ENCODE assay signal across 8 mouse cellular contexts in the genomic region with DNA sequence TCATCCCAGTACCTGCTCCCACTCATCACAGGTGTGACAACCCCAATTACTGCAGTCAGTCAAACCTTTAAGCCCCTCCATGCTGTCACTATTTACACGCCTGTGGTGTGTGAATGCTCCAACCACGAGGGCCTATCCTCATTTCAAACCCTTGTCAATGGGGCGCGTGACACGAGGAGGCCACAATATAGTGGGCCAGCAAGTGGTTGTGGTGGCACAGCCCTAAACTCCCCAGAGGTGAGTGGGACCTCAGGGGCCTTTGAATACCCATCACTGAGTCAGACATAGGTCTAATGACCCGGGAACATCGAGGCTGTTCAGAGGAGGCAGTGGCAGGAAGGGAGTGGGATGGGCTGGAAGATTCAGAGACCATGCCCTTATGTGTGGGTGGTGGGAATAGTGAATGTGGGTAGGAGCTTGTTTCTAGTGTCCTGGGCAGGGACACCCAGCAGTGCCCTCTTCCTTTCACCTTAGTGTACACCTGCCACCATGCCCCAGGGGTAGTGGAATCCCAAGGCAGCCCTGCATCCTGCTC. TPM values are rescaled to one million over a fixed set of nuclear protein-coding genes. Genes with fewer than 3 reads are reported as not detected.
A peak's percentile ranks its signal among the peaks of the same experiment; 100 is the strongest.
DNase-seq lines count a peak whose midpoint lies in the region; ATAC-seq and TF ChIP-seq lines count a peak whose summit lies in the region.

No protein-coding gene starts in this region.

- peak overlapping the region; percentile 58 for H3K9ac ChIP-seq in intestine, postnatal 0 days (ENCODE audit: low read depth, low read length)
- H3K9ac ChIP-seq in neural tube, embryonic 14.5 days (replicated peaks; ENCODE audit: low read depth, low read length), result peak overlapping the region; percentile 53

- no peak for ATAC-seq in intestine, postnatal 0 days
- peak; percentile 7; the same call in 1 of the 2 replicates for ATAC-seq in neural tube, embryonic 14.5 days (ENCODE audit: low read depth)

- peaks cover 98% of the 10 kb centered on the region for H3K4me1 ChIP-seq in forebrain, embryonic 10.5 days
- H3K4me1 ChIP-seq in intestine, postnatal 0 days (replicated peaks; ENCODE audit: control insufficient read depth, insufficient read depth, low read length), result peaks cover 17% of the 10 kb centered on the region; the same call in 1 of the 2 replicates
- peaks cover 81% of the 10 kb centered on the region for H3K4me1 ChIP-seq in neural tube, embryonic 14.5 days (ENCODE audit: control insufficient read depth, insufficient read depth, low read length)

- H3K27ac ChIP-seq in left cerebral cortex, adult 2 months, result peak overlapping the region; percentile 95
- peak overlapping the region; percentile 84 for H3K27ac ChIP-seq in forebrain, embryonic 10.5 days
- peak overlapping the region; percentile 46 for H3K27ac ChIP-seq in intestine, postnatal 0 days (ENCODE audit: low read depth, low read length)
- H3K27ac ChIP-seq in neural tube, embryonic 14.5 days (ENCODE audit: low read depth, low read length), result peak overlapping the region; percentile 80

- H3K4me2 ChIP-seq in intestine, postnatal 0 days (replicated peaks; ENCODE audit: low read depth), result peak overlapping the region; percentile 95
- H3K4me2 ChIP-seq in neural tube, embryonic 14.5 days (ENCODE audit: low read depth, low read length), result peak overlapping the region; percentile 65

- no peaks in the 10 kb centered on the region for H3K36me3 ChIP-seq in forebrain, embryonic 10.5 days (replicated peaks)
- no peaks in the 10 kb centered on the region for H3K36me3 ChIP-seq in intestine, postnatal 0 days (ENCODE audit: control insufficient read depth, insufficient read depth)
- H3K36me3 ChIP-seq in neural tube, embryonic 14.5 days (ENCODE audit: control insufficient read depth, insufficient read depth, low read length), result no peaks in the 10 kb centered on the region

- intact Hi-C loops in left cerebral cortex, adult 2 months (cut with DNase I), result loop anchor here (1.0 kb wide), 1 partner anchor 11 kb away; no protein-coding TSS in a partner anchor
- intact Hi-C loops in left cerebral cortex, postnatal 14 days (cut with DNase I), result no loop called here

- H3K9me3 ChIP-seq in forebrain, embryonic 10.5 days, result no peaks in the 10 kb centered on the region
- no peaks in the 10 kb centered on the region for H3K9me3 ChIP-seq in intestine, postnatal 0 days (ENCODE audit: control insufficient read depth)
- H3K9me3 ChIP-seq in neural tube, embryonic 14.5 days (ENCODE audit: control insufficient read depth, low read length), result no peaks in the 10 kb centered on the region

- peaks cover 14% of the 10 kb centered on the region for H3K27me3 ChIP-seq in forebrain, embryonic 10.5 days (ENCODE audit: poor library complexity, severe bottlenecking)
- no peaks in the 10 kb centered on the region for H3K27me3 ChIP-seq in intestine, postnatal 0 days (replicated peaks; ENCODE audit: control insufficient read depth, insufficient read depth, low read length)
- no peaks in the 10 kb centered on the region for H3K27me3 ChIP-seq in neural tube, embryonic 14.5 days (ENCODE audit: control insufficient read depth, insufficient read depth, low read length)

- peak overlapping the region; percentile 85 for H3K4me3 ChIP-seq in left cerebral cortex, adult 2 months
- H3K4me3 ChIP-seq in forebrain, embryonic 10.5 days, result peak overlapping the region; percentile 70
- H3K4me3 ChIP-seq in intestine, postnatal 0 days (ENCODE audit: low read depth, low read length), result peak overlapping the region; percentile 63
- peak overlapping the region; percentile 47 for H3K4me3 ChIP-seq in neural tube, embryonic 14.5 days (ENCODE audit: low read depth, low read length)

- 71% methylated on average over 7 of the region's 7 CpGs for WGBS in forebrain, embryonic 10.5 days
- 77% methylated on average over 7 of the region's 7 CpGs for WGBS in intestine, postnatal 0 days
- 39% methylated on average over 7 of the region's 7 CpGs for WGBS in neural tube, embryonic 14.5 days

- no peak for TF ChIP-seq CTCF in left cerebral cortex, adult 2 months (IDR thresholded peaks at IDR 0.05)
- no peak for TF ChIP-seq CTCF in intestine, postnatal 0 days (IDR thresholded peaks at IDR 0.05; ENCODE audit: low read depth)

- DNase-seq in left cerebral cortex, adult 2 months (ENCODE audit: extremely low spot score in 1 of 2, low spot score in 2 of 2), result no peak
- DNase-seq in left cerebral cortex, postnatal 14 days (ENCODE audit: low spot score in 2 of 2), result no peak
- no peak for DNase-seq in forebrain, embryonic 10.5 days (ENCODE audit: extremely low spot score, low spot score)
- no peak for DNase-seq in layer of hippocampus, adult 8-10 months (ENCODE audit: low spot score in 2 of 2)
- DNase-seq in spleen, adult 12 weeks (ENCODE audit: low spot score), result no peak
- no peak for DNase-seq in cerebellum, postnatal 4 days (ENCODE audit: low spot score in 2 of 2)

RNA-seq across cellular contexts. Expression of gene Ralgds, which starts 21.0 kb away (rescaled TPM):
- total RNA-seq in left cerebral cortex, adult 2 months (2021), result 10 to 100 TPM; 81.1 to 92.6 TPM
- total RNA-seq in left cerebral cortex, postnatal 14 days (2021), result 100 to 1,000 TPM; 119 TPM
- 22.5 and 23.2 TPM in 2 replicates for polyA plus RNA-seq in forebrain, embryonic 10.5 days (2016; fragmentation: Nextera tagmentation; extraction: Ambion mirVana)
- polyA plus RNA-seq in intestine, postnatal 0 days (2015; fragmentation: Nextera tagmentation; extraction: Ambion mirVana), result 11.5 and 15.6 TPM in 2 replicates
- 76.5 and 88.2 TPM in 2 replicates for polyA plus RNA-seq in neural tube, embryonic 14.5 days (2014; fragmentation: Nextera tagmentation; extraction: Ambion mirVana)
- 100 to 1,000 TPM; 105 to 142 (median 118) TPM for total RNA-seq in layer of hippocampus, adult 8-10 months (2022)

RNA-seq across cellular contexts. Expression of gene Gm10134, which starts 28.1 kb away (rescaled TPM):
- 1 to 10 TPM in 1 of 2 experiments, not detected in 1; 1.9 TPM for total RNA-seq in left cerebral cortex, adult 2 months (2021)
- total RNA-seq in left cerebral cortex, postnatal 14 days (2021), result 1 to 10 TPM; 1.1 to 1.5 TPM
- polyA plus RNA-seq in forebrain, embryonic 10.5 days (2016; fragmentation: Nextera tagmentation; extraction: Ambion mirVana), result not detected in 2 replicates
- 6.0 and 8.7 TPM in 2 replicates for polyA plus RNA-seq in intestine, postnatal 0 days (2015; fragmentation: Nextera tagmentation; extraction: Ambion mirVana)
- 3.5 TPM in 1 of 2 replicates, not detected in the other for polyA plus RNA-seq in neural tube, embryonic 14.5 days (2014; fragmentation: Nextera tagmentation; extraction: Ambion mirVana)
- total RNA-seq in layer of hippocampus, adult 8-10 months (2022), result 1 to 10 TPM in 3 of 4 experiments, not detected in 1; 1.5 to 4.1 (median 1.7) TPM

RNA-seq across cellular contexts. Expression of gene Cel, which starts 29.2 kb away (rescaled TPM):
- total RNA-seq in left cerebral cortex, adult 2 months (2021), result not detected
- total RNA-seq in left cerebral cortex, postnatal 14 days (2021), result not detected
- polyA plus RNA-seq in forebrain, embryonic 10.5 days (2016; fragmentation: Nextera tagmentation; extraction: Ambion mirVana), result 0.07 TPM in 1 of 2 replicates, not detected in the other
- 5.5 and 7.9 TPM in 2 replicates for polyA plus RNA-seq in intestine, postnatal 0 days (2015; fragmentation: Nextera tagmentation; extraction: Ambion mirVana)
- polyA plus RNA-seq in neural tube, embryonic 14.5 days (2014; fragmentation: Nextera tagmentation; extraction: Ambion mirVana), result not detected in 2 replicates
- total RNA-seq in layer of hippocampus, adult 8-10 months (2022), result not detected

RNA-seq across cellular contexts. Expression of gene Gbgt1, which starts 37.3 kb away (rescaled TPM):
- total RNA-seq in left cerebral cortex, adult 2 months (2021), result 1 to 10 TPM; 1.8 to 2.9 TPM
- 1 to 10 TPM; 1.6 to 2.5 TPM for total RNA-seq in left cerebral cortex, postnatal 14 days (2021)
- polyA plus RNA-seq in forebrain, embryonic 10.5 days (2016; fragmentation: Nextera tagmentation; extraction: Ambion mirVana), result not detected in 2 replicates
- 1.1 and 1.6 TPM in 2 replicates for polyA plus RNA-seq in intestine, postnatal 0 days (2015; fragmentation: Nextera tagmentation; extraction: Ambion mirVana)
- 0.23 and 1.6 TPM in 2 replicates for polyA plus RNA-seq in neural tube, embryonic 14.5 days (2014; fragmentation: Nextera tagmentation; extraction: Ambion mirVana)
- total RNA-seq in layer of hippocampus, adult 8-10 months (2022), result 1 to 10 TPM; 2.1 to 6.6 (median 3.4) TPM

RNA-seq across cellular contexts. Expression of gene Gtf3c5, which starts 49.6 kb away (rescaled TPM):
- total RNA-seq in left cerebral cortex, adult 2 months (2021), result 10 to 100 TPM; 18.3 TPM
- total RNA-seq in left cerebral cortex, postnatal 14 days (2021), result 10 to 100 TPM; 15.8 to 17.6 TPM
- polyA plus RNA-seq in forebrain, embryonic 10.5 days (2016; fragmentation: Nextera tagmentation; extraction: Ambion mirVana), result 60.1 and 62.6 TPM in 2 replicates
- 8.4 and 8.9 TPM in 2 replicates for polyA plus RNA-seq in intestine, postnatal 0 days (2015; fragmentation: Nextera tagmentation; extraction: Ambion mirVana)
- polyA plus RNA-seq in neural tube, embryonic 14.5 days (2014; fragmentation: Nextera tagmentation; extraction: Ambion mirVana), result 28.0 and 30.7 TPM in 2 replicates
- 10 to 100 TPM; 18.6 to 21.2 (median 19.5) TPM for total RNA-seq in layer of hippocampus, adult 8-10 months (2022)
